Mouse (Mus musculus) mesoderm, embryonic 11.5 days (tissue): ENCODE measurements around the gene Hist2h3c1.
"Not testable (repeated sequence)": the region's sequence is repeated elsewhere in the genome, so short reads cannot be mapped to it uniquely, and the experiment has no call there.

Experiments used
- DNase-seq: peaks from one replicate; pipeline ENCODE4 v3.0.0-alpha.2; 2012; ENCODE audit warnings: low read depth, low spot score

Hist2h3c1 gene

GRCm38 (mm10) chr3:96234914-96235313, 11.6 kb upstream of the Hist2h3c1 start:
- no peak for DNase-seq

- DNase-seq: no peak
These were observed 10.6 kb upstream of the Hist2h3c1 start for GRCm38 (mm10) chr3:96235836-96236235.

DNA sequence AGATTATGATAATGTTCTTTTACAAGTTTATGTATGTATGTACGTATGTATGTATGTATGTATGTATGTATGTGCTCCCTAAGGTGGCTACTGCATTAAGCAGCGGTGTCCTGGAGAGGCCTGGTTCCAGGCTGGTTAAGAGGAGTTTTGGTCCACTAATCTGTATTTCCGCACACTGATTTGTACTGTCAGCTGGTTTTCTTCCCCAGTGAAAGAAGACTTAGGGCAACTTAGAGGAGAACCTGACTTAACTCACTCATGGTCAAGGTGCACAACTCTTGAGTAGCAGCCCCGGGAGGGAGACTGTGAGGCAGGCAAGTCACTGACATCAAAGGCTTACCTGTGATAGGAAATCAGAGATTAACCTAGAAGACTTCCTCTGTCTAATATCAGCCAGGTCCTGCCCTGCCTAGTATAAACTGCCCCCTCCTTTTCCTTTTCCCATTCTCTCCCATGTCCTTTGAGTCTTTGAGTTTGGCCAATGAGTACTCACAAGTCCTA, 9.6 kb upstream of the Hist2h3c1 start:
- DNase-seq: no peak

DNA sequence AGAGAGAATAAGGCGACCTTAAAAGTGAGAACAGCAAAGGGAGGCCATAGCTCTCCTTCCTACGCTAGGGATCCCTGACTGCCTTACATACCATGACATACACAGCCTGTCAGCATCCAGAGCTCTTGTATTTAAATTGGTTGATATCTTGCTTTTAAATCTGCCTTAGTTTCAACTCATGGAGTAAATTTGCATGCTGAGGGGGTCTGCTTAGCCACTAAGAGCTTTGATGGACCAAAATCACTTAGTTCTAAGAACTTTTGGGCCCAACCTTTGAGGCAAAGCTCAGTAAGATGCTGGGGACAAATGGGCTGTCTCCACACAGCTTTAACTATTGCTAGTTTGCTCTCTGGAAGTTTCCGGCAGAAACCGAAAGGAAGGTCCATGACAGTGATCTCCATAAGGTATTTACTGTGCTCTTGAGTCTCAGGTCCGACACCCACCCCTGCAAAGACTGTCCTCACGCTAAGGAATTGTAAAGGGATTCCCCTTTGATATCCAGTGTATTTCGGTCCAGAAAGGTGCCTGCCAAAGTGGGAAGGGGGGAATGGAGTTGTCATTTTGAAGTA, 9.1 kb upstream of the Hist2h3c1 start:
- no peak for DNase-seq

DNA sequence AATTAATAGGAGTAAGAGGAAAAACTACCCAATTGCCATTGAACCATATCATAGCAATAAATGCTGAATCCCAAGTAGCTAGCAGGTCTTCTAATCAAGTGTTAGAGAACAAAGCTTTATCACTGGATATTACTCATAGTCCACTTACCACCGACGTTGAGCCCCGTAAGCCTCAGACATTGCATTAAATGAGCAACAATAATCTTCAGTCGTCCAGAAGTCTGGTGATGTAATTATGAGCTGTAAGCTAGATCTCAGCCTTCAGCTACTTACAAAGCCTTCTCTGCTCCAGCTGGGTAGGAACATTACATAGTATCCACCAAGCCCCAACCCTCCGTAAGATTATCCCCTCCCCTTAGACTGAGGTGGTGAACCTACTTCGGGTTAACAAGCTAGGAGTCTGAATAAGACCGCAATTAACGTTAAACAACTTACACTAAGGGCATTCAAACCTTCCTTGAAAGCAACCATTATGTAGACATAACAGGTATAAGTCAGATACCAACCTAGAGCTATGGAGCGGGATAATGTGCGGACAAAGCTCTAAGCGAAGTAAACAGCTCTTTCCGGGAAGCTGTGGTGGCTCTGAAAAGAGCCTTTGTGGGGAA, 8.5 kb upstream of the Hist2h3c1 start:
- no peak for DNase-seq

GRCm38 (mm10) chr3:96238954-96239793, 7.3 kb upstream of the Hist2h3c1 start, which contains the start of gene Hist2h3c2:
TSS of gene Hist2h3c2 (minus strand) at chr3:96239127.
- DNase-seq: not testable (repeated sequence)

GRCm38 (mm10) chr3:96239949-96240798, 6.3 kb upstream of the Hist2h3c1 start, which contains the start of gene Hist2h2aa2:
TSS of gene Hist2h2aa2 (minus strand) at chr3:96240276.
- DNase-seq: not testable (repeated sequence)

GRCm38 (mm10) chr3:96240799-96241197, 5.7 kb upstream of the Hist2h3c1 start:
- no peak for DNase-seq

- DNase-seq: no peak
These were observed 2.4 kb upstream of the Hist2h3c1 start for GRCm38 (mm10) chr3:96243921-96244572.

- peak; percentile 76 for DNase-seq
These were observed 1.2 kb upstream of the Hist2h3c1 start, which contains the start of gene Hist2h2aa1 for GRCm38 (mm10) chr3:96245003-96245886. TSS of gene Hist2h2aa1 (plus strand) at chr3:96245497.

GRCm38 (mm10) chr3:96246018-96246417, 467 bp upstream of the Hist2h3c1 start:
- DNase-seq: not testable (repeated sequence)

- no peak for DNase-seq
These were observed 1.1 kb downstream of the Hist2h3c1 start for GRCm38 (mm10) chr3:96247356-96248140.

GRCm38 (mm10) chr3:96248141-96249033, 1.9 kb downstream of the Hist2h3c1 start:
- DNase-seq: no peak

DNA sequence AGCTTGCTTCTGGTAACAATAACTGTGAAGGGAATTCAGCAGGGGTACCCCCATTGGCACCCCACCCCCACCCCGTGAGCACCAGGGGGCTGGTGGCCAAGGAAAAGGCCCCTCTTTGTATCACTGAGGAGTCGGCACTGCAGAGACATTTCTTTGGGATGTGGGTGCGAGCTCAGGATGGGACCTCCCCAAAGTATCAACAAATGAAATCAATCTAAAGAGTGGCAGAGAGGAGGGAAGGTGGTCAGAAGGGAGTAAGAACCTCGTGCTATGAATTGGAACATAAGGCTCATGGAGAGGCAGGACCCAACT, 2.5 kb downstream of the Hist2h3c1 start:
- DNase-seq: no peak

GRCm38 (mm10) chr3:96250890-96251289, 4.4 kb downstream of the Hist2h3c1 start:
- no peak for DNase-seq

GRCm38 (mm10) chr3:96251787-96252186, 5.3 kb downstream of the Hist2h3c1 start:
- DNase-seq: no peak

GRCm38 (mm10) chr3:96254683-96255355, 8.3 kb downstream of the Hist2h3c1 start:
- DNase-seq: no peak
